Mouse (Mus musculus) olfactory bulb, adult 2 months (tissue): ENCODE data around the gene 5330417H12Rik. TPM values are rescaled to one million over a fixed set of nuclear protein-coding genes. Genes with fewer than 3 reads are reported as not detected.

Experiments
- H3K27ac ChIP-seq: fragments of 200-500 bp; 2 replicates; pipeline ENCODE4 v1.5.1; 2012; ENCODE audit warnings: low read depth, low read length; ENCODE audit not compliant: insufficient read depth
- H3K4me1 ChIP-seq: fragments of 200-500 bp; 2 replicates; pipeline ENCODE4 v1.6.1; 2012; ENCODE audit warnings: low read length; ENCODE audit not compliant: control insufficient read depth, insufficient read depth
- H3K4me3 ChIP-seq: fragments of 200-500 bp; 2 replicates; pipeline ENCODE4 v1.5.1; 2012; ENCODE audit warnings: mild to moderate bottlenecking, low read depth, low read length, moderate library complexity; ENCODE audit not compliant: insufficient read depth
- CTCF ChIP-seq: fragments of 200-500 bp; IDR thresholded peaks from 2 replicates; pipeline ENCODE4 v1.5.1; 2012; ENCODE audit warnings: low read depth, mild to moderate bottlenecking, low read length, moderate library complexity; ENCODE audit not compliant: insufficient read depth
- POLR2A ChIP-seq: fragments of 200-500 bp; IDR thresholded peaks from 2 replicates; pipeline ENCODE4 v1.6.1; 2012; ENCODE audit warnings: mild to moderate bottlenecking, low read depth, low read length, moderate library complexity; ENCODE audit not compliant: insufficient read depth
- WGBS: fragments of 180-500 bp; shearing (Covaris S2); methylation state at CpG from one replicate; pipeline ENCODE4 v1.1.7; 2018; 5-methylcytosine and 5-hydroxymethylcytosine counted together
- polyA plus RNA-seq: library from polyadenylated mRNA; stranded (reverse); fragments of >200 nt; gene quantifications from 2 replicates; pipeline ENCODE4 v1.2.4, GENCODE M21; 2012; ENCODE audit warnings: low replicate concordance; ENCODE audit not compliant: missing spikeins, insufficient read depth, insufficient read length

Gene 5330417H12Rik
- polyA plus RNA-seq, 1 experiment, result not detected

DNA sequence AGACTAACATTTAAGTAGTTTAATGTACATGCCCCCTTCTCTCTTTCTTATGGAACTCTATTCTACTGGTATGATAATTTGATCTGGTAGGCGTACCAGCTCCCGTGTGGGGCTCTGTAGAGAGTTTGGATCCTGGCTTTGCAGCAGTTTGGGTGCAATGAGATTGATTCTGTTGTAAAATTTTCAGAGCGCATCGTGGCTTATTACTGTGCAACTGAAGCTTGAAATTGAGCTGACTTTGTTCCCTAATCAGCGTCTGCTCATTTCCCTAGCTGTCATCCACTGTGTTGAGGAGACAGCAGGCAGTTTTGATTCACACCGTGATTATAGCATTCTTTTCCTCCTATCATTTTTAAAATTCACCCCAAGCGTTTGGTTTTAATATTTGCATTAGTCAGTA is 12.4 kb upstream of the 5330417H12Rik start:
- H3K27ac ChIP-seq, result no peak overlapping the region
- no peaks in the 10 kb centered on the region for H3K4me1 ChIP-seq
- no peak overlapping the region for H3K4me3 ChIP-seq
- 80% methylated on average over 7 of the region's 7 CpGs for WGBS
- TF ChIP-seq POLR2A (no peak), CTCF (no peak)

DNA sequence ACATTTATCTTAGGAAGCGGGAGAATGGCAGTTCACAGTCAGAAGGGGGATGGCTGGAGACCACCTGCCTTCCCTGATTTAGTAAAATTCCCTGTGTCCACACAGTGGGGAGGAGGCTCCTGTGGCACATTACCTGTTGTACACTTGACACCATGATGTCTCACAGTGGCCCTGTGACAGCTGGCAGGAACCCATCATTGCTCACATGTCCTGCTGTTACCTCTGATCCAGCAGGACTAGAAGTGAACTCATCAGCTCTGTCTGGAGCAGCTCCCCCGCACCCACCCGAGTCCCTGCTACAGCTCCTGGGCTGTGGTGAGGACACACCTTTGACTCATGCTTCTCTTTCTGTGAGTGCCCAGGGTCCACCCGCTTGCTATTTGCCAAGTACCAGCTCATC is 8.2 kb upstream of the 5330417H12Rik start:
- Histone ChIP-seq H3K4me3 (no peak overlapping the region), H3K27ac (no peak overlapping the region), H3K4me1 (no peaks in the 10 kb centered on the region)
- WGBS, result 97% methylated on average over 4 of the region's 4 CpGs
- TF ChIP-seq CTCF, result no peak
- no peak for TF ChIP-seq POLR2A

DNA sequence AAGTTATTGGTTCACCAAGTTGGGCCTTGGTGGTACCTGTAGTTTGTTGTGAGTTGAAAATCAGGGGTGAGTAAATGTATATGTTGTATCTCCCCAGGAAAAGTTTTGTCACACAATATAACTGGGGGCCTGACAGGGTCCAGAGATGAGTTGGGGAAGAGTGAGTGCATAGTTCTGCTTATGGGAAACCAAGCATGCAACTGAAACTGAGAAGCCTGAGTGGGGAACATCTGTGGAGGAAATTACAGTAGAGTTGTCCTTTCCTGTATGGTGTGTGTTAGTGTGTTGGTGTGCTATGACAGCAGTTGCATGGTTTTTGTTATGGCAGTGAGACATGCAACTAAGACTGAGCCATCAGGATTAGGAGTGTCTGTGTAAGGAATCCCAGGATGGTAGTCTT is 3.4 kb upstream of the 5330417H12Rik start:
- Histone ChIP-seq H3K4me3 (no peak overlapping the region), H3K4me1 (no peaks in the 10 kb centered on the region), H3K27ac (no peak overlapping the region)
- no peak for TF ChIP-seq CTCF
- no peak for TF ChIP-seq POLR2A

DNA sequence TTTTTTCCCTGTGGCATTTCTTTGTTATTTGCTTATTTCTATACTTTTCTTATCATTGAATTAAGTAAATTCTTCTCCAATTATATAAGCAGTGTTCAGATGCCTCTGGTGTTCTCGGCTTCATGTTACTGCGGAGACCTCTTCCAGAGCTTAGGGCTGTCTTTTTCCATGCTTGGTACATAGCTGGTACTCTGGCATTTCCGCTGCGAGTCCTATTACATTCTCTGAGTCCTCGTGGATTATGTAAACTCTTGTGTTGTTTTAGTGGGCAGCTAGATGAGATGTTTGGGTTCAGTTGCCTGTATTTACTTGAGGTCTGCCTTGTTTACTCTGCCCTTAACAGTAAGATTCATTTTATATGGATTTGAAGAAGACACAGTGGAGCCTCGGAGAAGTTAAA is 820 bp upstream of the 5330417H12Rik start:
- Histone ChIP-seq H3K27ac (no peak overlapping the region), H3K4me1 (no peaks in the 10 kb centered on the region), H3K4me3 (no peak overlapping the region)
- TF ChIP-seq CTCF, result no peak
- TF ChIP-seq POLR2A, result no peak
- 84% methylated on average over 6 of the region's 6 CpGs for WGBS

DNA sequence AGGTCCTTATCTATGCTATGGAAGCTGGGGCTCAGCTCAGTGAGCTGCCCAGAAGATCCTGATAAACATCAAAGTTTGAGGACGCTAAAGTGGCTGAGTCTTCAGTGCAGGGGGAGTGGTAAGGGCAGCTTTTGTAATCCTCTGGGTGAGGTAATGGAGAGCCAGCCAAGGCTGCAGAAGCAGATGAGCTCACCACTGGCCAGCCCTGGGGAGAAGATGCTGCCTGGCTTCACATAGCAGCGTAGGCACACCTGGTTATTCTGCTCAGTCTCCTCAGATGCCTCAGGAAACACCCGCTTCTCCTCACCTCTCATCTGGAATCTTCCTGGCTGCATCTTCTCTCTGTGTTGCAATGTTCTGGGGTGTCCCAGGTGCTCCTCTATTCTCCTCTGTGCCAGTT is 529 bp downstream of the 5330417H12Rik start:
- no peaks in the 10 kb centered on the region for H3K4me1 ChIP-seq

DNA sequence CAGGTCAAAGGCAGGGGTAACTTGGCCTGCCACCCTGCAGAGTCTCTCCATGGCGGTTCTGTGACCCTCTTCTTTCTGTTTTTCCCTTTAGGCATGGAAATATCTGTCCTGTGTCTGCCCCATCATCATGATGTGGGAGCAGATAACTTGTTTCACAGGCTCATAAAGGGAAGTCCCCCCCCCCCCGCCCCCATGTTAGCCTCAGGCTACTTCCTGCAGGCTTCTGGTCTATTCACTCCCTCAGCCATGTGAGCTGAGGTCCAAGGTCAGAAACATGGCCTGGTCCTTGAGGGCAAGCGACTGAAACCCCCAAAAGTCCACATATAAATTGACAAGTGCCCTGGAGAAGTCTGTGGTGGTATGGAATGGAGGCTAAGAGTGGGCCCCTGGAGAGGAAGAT is 4.8 kb downstream of the 5330417H12Rik start:
- 85% methylated on average over 3 of the region's 3 CpGs for WGBS
- TF ChIP-seq POLR2A, result no peak
- TF ChIP-seq CTCF, result no peak
- Histone ChIP-seq H3K4me3 (no peak overlapping the region), H3K4me1 (no peaks in the 10 kb centered on the region), H3K27ac (no peak overlapping the region)

More for the DNA sequence above, 529 bp downstream of the 5330417H12Rik start:
- no peak for TF ChIP-seq CTCF
- no peak for TF ChIP-seq POLR2A
- WGBS, result 81% methylated on average over 3 of the region's 3 CpGs
- no peak overlapping the region for H3K27ac ChIP-seq
- H3K4me3 ChIP-seq, result no peak overlapping the region

DNA sequence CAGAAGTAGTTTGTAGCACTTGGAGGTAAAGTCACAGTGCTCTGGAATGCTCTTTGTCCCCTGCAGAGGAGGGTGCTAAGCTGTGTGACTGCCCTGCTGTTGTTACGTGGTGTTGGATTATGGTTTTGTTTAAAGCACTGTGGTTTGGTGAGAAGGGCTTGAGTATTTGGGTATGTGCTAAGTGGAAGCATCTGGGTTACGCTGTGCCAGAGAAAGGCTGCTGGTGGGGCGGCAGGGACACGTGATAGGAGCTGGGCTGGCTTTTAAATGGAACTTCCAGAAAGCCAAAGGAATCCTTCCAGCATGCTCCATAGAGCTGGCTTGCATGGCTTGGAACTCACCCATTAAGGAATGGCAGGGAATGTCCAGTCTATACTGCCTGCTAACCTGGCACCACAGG is 5.7 kb downstream of the 5330417H12Rik start:
- no peak overlapping the region for H3K27ac ChIP-seq
- H3K4me3 ChIP-seq, result no peak overlapping the region
- 82% methylated on average over 4 of the region's 4 CpGs for WGBS
- TF ChIP-seq CTCF (no peak), POLR2A (no peak)
- H3K4me1 ChIP-seq, result no peaks in the 10 kb centered on the region

DNA sequence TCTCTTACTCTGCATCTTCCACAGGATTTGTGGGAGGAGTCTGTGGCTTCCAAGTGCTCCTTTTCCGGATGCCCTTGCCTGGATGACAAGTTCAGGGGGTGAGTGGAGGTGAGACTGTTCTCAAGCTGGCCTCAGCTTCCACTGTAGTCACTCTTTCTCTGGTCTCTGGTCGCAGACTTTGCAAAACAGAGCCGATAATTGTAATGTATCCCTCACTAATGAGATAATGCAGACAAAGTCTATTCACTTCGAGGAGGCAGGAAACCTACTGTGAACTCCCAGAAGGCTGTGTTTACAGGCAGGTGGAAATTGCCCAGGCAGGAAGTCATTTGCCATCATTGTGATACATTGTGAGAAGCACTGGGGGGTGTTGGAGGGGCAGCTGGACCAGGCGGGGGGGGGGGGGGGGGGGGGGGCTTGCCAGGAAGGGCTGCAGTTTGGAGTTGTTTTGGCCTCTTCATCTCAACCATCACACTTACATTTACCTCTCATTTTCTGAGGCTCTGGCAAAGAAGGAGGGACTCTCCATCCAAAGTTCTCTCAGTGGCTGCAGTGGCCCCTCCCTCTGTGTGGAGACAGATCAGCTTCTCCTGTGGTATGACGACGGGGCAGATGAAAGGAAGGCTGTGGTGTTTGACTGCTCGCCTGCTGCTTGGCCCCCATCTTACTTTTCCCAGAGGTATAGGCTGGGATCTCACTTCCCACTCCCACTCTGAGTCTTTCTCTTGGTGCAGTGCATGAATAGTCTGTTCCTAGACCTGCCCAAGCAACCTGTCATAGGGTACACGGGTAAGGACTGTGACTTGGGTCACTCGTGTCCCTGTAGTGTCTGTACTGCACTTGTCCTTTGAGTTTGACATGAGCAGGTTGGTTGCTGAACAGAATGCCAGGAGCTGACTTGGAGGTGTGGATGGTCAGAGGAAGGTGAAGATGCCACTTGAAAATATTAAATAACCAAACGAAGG is 6.7 kb downstream of the 5330417H12Rik start:
- Histone ChIP-seq H3K4me1 (no peaks in the 10 kb centered on the region), H3K4me3 (no peak overlapping the region), H3K27ac (no peak overlapping the region)
- 31% methylated on average over 11 of the region's 11 CpGs for WGBS
- no peak for TF ChIP-seq CTCF
- no peak for TF ChIP-seq POLR2A

DNA sequence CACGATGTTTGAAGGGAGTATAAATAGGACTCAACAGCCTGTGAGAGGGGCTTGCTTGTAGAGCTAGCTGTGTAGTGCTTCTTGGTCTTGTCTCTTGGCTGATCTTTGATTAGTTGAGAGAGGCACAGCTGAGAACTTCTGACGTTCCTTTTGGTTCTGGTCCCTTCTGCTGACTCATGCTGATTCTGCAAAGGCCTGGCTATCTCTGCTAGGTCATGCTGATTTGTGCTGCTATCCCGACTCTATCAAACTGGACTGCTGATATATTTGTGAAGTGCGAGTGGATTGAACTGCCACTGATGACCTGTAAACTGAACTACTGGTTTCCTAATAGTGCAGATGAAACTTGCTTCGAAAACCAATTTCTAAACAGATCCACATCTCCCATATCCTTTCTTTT is 14.1 kb downstream of the 5330417H12Rik start:
- Histone ChIP-seq H3K4me1 (no peaks in the 10 kb centered on the region), H3K27ac (no peak overlapping the region), H3K4me3 (no peak overlapping the region)
- TF ChIP-seq POLR2A (no peak), CTCF (no peak)
- WGBS, result 92% methylated on average over 5 of the region's 5 CpGs
